Mouse (Mus musculus) WW6 (cell line): ENCODE data around the gene Vmn2r106.

ENCODE experiments used
- DNase-seq: peaks from one replicate; pipeline ENCODE4 v3.0.0-alpha.2; 2013; ENCODE audit warnings: low read depth, low spot score

The Vmn2r106 gene

GRCm38 (mm10) chr17:20285453-20285852 lies at the start of gene Vmn2r106:
Vmn2r106 (minus strand) TSS chr17:20285553.
- DNase-seq: no peak

GRCm38 (mm10) chr17:20305790-20306189 lies 20.4 kb upstream of the Vmn2r106 start:
- DNase-seq: no peak

- no peak for DNase-seq
These were observed 1.6 kb upstream of the Vmn2r106 start for GRCm38 (mm10) chr17:20286906-20287305.

GRCm38 (mm10) chr17:20255522-20255921 lies 29.8 kb downstream of the Vmn2r106 start:
- no peak for DNase-seq

GRCm38 (mm10) chr17:20234952-20235351 lies 50.4 kb downstream of the Vmn2r106 start, which contains the start of gene Vmn2r105:
Vmn2r105 (minus strand) TSS chr17:20235052.
- DNase-seq: no peak
